Mouse (Mus musculus): Measurements from ENCODE around the gene Ank.
"Not testable (repeated sequence)": the region's sequence is repeated elsewhere in the genome, so short reads cannot be mapped to it uniquely, and the experiment has no call there.

Ank gene

DNA sequence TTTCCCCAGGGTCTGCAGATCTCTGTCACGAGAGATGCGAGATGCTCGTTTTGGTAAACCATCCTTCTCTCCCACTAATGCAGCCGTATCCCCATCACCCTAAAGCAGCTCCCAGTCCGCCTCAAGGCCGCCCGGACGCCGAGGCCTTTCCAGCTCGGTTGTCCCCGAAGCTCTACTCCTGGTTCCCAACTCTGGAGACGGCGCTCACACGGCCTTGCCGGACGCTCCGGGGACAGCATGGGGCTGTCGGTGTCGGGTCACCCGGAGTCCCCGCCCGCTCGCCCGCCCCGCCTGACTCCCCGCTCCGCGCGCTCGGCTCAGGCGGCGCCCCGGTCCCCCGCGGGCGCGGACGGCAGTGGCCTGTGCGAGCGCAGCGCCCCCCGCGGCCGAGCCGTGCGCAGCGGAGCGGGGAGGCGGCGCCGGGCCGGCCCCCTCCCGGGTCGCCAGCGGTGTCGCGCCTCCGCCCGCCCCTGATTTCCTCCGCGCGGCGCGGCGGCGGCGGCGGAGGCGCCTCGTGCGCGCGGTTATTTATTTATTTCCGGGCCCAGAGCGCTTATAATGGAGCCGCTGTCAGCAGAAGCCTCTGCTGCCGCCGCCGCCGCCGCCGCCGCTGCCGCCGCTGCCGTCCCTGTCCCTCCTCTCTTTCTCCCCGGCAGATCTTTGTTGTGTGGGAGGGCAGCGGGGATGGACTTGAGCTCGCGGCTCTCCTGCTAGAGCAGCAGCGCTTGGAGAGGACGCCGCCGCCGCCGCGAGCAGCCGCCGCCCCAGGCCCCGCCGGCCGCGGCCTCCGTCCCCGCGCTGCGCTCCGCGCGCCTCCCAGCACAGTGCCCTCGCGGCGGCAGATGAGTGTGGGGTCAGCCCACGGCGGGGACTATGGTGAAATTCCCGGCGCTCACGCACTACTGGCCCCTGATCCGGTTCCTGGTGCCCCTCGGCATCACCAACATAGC lies at the start of gene Ank:
TSS of gene Ank (plus strand) at position 547 of the 950 bp plus-strand sequence.
- DNase-seq: peak; percentile 93

DNA sequence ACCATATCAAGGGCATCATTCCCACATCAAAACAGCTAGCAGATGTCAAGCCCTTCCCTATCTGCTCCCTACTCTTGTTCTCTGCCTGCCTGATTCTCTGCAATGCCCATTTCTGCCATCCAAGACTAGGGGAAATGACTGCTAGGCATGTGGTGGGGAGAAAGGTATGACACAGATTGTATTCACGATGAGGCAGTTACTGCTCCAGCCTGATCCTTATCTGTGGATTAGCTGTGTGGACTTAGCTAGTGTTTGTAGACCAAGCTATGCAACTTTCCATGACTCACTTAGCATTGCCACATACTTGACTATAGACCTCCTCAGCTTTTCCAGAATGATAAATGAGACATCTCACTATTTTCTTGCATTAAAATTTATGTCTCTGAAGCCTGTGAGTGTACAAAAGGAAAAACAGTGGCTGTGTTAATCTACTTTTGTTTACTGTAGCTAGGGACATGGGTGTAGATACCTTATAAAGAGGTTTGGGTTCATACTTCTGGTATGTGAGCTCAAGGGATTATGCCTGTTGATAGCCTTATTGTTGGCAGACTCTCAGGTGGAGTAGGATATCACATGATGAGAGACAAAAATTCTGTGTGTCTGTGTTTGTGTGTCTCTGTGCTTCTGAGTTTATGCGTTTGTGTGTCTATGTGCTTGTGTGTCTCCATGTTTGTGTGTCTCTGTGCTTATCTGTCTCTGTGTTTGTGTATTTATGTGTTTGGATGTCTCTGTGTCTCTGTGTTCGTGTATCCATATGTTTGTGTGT lies 47.7 kb upstream of the Ank start:
- DNase-seq: no peak

DNA sequence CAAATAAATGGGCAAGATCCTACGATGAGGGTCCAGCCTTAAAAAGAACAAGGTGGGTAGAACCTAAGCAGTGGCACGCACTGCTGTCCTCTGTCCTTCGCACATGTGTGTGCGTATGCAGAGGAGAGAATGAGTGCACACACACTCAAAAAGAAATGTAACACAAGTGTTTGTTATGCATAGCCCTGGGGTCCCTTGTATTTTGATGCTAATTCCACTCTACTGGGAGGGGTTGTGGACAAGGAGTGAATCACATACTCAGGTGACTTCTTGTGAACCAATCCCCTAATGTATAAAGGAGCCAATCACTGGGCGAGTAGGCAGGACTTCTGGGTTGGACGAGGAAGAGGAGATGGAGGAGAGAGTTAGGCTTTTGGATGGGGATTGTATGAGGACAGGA lies 44.9 kb upstream of the Ank start:
- DNase-seq: no peak

DNA sequence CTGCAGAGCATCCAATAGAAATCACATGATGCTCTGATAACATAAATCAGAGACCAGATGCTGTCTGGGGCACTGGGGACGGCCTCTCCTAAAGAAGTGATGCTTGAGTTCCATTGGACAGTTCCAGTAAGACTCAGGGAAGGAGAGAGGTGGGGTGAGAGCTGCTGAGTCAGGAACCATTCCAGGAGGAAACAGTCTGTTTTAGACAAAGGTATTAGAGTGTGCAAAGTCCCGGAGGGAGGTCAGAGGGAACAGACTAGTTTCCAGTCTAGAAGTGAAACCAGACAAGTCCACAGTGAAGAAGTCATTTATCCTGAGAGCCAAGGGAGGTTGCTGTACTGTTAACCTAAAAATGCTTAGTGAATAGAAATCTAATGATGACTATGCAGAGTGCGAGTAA lies 38.9 kb upstream of the Ank start:
- DNase-seq: no peak

DNA sequence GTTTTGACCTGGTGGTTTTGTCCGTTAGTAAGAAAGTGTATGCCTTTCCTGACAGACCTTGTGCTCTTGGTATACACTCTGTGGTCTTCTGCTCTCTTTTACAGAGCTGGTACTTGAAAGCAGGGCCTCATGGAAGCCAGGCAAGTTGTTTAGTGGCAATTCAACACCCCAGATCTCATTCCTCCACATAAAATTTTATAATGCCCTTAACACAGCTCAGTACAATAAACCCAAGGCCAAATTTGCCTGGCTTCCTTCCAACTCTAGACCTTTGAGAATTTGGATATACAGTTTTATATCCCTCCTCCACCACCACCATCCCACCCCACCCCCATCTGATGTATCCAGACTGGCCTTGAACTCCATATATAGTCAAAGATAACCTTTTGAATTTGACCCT lies 36.2 kb upstream of the Ank start:
- DNase-seq: no peak

DNA sequence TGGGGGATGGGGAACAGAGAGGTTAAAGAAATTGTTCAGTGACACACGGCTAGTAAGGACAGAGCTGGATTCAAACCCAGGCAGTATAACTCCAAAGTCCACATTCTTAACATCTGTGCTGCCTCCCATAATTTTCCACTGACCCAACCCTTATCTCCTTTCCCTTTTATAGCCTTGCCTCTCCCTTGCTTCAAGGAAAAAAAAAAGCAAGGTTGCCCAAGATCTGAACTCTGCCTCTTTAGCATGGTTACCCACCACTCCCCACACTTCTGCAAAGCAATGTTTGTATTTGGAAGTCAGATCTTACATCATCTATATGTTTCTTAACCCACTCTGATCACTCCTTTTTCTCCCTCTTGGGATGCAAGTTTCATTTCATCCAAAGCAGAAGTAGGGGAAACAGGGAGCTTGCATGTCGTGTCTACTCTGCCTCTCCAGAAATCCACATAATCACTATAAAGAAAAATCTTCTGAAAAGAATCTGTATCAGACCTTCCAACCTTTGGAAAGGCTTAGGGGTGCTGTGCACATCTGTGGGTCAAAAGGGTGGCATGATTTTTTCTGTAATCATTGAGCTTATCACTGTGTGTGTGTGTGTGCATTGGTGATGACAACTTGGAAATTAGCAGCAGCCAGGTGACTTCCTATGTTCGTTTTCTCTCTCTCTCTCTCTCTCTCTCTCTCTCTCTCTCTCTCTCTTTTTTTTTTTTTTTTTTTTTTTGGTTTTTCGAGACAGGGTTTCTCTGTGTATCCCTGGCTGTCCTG lies 33.4 kb upstream of the Ank start:
- no peak for DNase-seq

DNA sequence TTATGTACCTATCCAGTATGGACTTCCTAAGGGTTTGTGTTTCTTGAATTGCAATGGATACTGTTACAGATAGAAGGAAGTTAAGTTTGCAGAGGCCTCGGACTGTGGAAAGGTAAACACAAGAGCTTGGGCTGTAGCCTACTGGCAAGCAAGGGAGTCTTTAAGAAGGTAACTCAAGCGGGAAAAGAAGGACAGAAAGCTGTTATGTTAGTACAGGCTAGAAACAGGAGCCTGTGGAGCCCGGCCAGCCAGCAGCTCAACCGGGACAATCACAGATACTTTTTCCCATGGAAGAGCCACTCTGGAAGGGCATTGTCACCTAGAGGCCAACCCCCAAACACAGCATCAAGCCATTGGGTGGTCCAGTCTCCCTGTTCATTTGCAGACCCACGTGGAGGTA lies 31.1 kb upstream of the Ank start:
- DNase-seq: no peak

DNA sequence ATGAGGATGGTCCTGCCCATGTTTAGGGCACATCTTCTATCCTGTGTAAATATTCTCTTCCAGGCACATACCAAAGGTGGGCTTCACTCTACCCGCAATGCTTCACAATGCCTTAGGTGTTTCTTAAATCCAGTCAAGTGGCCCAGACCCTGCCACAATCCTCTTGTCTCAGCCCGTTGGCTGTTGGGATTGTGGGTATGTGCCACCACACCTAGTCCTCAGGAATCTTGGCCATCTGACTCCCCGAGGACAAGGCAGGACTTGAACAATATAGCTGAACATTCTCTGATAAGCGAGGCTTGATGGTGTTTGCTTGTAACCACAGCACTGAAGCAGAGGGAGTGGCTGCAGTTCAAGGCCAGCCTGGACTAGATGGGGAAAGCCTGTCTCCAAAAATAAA lies 30.3 kb upstream of the Ank start:
- no peak for DNase-seq

DNA sequence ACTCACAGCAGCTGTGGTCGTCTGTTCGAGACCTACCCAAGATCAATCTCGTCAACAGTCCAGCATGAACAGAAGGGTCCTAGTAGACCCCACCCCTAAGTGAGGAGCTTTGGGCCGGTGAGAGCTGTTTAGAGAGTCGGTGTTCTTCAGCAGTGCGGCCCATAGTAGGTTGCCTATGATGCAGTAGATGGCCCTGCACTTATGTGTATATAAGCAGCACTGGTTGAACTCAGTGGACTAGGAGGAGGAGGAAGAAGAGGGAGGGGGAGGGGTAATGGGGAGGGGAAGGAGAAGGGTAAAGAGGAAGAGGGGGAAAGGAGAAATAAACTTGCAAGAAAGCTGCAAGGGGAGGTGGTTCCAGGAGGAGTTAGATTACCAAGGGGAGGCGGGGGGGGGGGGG lies 25.4 kb upstream of the Ank start:
- no peak for DNase-seq

DNA sequence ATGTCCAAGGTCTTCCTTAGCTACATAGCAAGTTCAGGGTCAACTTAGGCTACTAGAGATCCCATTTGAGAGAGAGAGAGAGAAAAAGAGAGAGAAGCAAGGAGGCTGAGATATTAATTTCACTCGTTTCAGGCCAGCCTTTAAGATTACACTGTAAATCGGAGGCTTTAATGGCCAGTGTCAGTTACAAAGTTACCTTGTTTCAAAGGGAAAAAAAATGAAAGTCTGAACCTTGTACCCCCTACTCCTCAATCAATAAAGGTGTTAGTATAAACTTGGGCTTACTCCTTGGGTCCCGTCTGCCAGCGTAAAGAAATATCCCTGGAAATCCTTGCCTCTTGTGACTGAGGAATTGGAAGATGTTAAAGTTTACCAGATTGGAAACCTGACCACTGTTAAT lies 24.9 kb upstream of the Ank start:
- DNase-seq: no peak

DNA sequence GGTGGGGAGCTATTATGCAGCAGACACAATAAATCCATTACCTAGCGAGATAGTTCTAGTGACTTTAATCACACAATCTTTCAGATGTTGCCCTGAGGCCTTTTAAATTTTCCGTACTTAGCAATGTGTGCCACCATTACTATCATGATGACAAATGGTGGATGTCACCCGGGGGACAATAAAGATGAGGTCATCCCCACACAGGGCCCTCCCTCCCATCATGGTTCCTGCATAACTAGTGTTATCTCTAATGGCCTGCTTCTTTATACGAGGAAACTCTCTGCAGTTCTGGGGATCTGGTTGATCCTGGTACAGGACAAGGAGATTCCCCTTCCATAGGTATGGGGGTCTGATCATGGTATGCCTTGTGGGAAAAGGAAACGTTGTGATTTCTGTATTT lies 24.5 kb upstream of the Ank start:
- DNase-seq: no peak

DNA sequence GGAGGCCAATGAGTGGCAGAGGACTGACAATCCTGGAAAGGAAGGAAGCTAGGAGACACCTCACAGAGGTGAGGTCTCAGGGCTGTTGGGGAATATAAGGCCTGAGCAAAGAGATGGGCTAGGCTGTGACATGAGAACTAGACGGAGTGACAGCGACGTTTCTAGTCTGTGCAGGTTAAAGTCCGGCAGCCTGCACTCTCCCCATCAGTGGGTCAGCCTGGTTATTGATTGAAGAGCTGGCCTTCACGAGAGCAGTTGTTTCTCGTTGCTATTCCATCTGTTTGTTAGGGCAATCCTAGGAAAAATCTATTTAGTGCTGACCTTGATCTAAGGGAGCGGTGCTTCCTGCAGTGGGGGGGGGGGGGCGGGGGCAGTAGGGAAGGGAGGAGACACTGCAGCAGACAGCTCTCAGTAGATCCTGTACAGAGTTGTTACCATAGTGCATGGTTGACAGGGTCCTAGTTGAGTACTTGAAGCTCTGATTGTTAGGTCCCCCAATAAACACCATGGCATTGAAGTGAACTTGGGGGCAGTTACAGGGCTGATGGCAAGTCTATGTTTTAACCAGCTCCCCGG lies 21.6 kb upstream of the Ank start:
- DNase-seq: no peak

DNA sequence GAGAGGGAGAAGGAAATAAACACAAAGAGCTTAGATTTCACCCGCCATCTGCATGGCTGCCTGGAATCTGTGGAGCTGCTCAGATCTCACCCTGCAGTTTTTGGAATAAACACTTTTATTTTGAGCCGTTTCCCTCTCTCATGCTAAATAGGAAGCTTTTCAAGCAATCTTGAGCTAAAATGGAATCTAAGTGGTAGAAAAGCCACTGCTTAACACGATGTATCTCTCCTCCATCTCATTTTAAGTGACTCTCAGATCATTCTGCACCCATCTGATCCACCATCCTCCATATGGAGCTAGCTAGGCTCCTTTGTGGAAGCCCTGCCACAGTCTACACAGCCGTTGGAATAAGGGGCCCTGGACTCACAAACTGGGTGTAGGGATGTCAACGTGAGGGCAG lies 15.8 kb upstream of the Ank start:
- no peak for DNase-seq

DNA sequence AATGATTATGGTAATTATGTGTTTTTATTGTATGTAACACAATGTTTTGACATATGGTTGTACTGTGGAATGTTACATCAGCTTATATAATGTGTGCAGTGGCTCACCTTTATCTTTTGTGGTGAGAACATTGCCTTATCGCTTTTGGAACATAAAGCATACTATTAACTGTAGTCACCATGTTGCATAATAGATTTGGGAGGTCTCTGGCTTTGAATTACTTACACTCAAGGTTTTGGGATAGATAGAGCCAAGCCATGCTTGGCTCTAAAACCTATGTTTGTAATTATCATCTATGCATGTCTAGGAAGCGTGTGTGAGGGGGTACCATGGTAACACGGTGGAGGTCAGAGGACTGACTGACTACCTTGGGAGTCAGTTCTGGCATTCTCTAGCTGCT lies 14.7 kb upstream of the Ank start:
- no peak for DNase-seq

DNA sequence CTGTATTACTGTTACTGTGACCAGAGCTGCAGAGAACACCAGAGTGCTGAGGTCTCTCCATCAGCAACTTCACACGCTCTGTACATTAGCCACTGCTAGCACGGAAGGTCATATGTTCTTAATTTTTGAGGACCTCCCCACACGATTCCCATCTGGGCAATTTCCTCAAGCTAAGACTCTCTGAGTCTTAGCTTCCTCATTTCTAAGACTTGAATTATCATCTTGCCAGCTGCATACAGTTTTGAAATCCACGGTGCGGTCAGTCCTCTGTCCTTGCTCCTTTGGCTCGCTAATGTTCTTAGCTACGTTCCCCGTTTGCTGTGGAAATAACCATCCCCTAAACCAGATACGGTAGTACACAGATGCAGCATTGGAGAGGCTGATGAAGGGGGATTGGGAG lies 14.0 kb upstream of the Ank start:
- DNase-seq: no peak

DNA sequence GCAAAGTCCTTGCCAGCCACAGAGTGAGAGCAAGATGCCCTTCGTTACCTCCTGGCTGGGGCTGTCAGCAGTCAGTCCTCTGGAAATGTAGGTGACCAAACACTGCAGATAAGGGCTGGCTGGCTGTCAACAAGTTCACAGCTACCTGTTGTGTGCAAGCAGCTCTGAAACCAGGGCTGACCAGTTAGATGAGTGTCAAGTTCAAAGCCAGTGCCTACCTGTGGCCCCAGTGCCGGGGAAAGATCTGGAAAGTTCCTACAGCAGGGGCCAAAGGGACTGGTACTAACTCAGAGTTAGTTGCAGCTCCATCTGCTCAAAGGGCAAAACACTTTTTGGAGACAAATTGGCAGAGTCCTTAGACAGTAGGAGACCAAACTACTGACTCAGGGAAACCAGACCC lies 9.5 kb upstream of the Ank start:
- DNase-seq: no peak

DNA sequence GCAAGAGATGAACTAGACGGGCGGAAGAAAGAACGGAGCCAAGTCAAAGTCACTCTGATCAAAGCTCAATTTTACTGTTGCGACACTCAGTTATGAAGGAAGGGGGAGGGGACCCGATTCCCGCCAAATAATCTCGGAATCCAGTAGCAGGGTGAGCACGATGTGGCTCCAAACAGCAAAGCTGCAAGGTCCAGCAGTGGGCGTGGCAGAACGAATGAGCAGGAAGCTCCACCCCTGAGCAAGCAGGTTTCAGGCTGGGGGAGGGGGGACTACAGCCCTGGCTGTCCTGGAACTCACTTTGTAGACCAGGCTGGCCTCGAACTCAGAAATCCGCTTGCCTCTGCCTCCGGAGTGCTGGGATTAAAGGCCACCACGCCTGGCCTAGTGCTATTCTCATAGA lies 6.7 kb upstream of the Ank start:
- not testable (repeated sequence) for DNase-seq

DNA sequence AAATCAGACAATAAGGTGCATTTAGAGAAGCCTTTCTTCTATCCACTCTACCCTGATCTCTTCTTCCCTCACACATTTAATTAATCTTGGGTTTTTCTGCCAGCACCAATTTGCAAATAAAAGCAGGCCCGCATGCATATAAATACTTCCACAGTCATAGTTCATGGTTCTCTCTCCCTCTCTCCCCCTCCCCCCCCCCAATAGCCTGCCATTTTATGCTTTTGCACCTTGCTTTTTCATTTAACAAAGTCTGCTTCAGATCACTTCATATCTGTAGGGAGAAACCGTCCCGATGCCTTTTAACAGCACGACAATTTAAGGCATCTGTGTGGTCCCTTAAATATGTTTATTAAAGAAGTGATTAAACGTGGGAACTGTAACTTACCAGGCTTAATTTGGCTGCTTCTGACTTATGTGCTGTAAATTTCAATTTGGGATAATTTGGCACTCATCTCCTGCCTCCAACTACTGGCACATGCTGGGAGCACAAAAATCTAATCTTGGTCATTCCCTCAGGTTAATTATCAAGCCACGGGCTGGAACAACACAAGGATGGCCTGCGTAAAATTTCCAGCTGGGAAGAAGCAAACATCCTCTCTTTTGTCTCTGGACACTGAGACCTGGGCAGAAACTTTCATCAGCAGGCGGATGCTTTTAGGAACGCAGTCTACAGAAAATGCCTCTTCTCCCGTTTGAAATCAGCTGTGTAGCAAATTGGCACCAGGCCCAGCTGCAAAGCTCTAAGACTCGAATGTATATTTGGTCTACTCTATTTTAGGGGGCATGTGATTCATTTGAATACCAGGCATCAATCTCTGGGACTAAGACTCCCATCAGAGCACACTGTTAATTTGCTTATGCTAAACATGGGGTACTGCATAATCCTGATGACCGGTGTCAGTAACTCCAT lies 4.9 kb upstream of the Ank start:
- no peak for DNase-seq

DNA sequence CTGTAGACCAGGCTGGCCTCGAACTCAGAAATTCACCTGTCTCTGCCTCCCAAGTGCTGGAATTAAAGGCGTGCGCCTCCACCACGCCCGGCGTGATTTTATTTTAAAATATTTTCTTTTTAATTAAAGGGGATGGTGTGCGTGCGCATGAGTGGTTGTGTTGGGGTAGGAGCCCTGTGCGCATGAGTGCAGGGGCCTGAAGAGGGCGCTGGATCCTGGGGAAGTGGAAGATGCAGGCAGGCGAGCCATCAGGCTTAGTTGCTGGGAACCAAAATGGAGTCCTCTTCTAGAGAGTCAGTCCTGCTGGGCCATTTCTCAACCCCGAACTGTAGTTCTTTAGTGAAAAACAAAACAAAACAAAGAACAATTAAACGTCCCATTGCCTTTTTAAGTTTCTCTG lies 2.6 kb upstream of the Ank start:
- DNase-seq: no peak

DNA sequence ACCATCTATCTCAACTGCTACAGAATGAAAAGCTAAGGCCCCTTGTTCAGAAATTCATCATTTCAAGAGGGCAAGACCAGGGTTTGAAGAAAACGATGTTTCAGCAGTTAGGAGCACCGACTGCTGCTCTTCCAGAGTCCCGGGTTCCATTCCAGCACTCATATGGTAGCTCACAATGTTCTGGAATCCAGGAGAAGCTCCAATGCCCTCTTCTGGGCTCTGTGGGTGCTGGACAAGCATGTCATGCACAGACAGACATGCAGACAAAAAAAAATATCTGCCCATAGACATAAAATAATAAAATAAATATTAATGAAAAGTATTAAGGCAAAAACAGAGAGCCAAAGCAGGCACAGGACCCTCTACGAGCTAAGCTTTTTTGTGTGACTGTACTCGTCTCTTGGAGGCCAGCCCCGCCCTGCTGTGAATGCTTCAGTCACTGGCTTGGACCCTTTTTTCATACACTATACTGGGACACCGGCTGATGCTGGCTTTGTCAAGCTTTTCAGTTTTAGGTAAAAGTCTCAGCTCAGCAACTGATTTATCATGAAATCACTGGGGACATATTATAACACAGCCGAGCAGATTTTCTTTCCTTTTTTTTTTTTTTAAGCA lies 979 bp upstream of the Ank start:
- DNase-seq: peak; percentile 69

DNA sequence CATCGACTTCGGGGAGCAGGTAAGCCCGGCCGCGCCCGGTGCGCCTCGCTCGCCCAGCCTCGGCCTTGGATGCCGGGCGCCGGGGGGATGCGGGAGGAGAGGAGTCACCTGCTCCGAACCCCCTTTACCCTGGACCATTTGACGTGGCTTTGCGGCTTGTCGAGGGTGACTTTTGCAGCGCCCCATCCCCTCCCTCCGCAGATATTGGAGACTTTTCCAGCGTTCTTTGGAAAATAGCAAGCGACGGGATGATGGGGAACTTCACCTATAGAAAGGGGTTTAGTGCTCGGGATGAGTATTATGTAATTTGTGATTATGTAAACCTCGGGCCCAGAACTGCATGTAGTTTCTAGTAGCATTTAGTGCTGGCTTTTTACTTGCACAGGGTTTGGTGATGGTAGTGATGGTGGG lies 609 bp downstream of the Ank start:
- no peak for DNase-seq

DNA sequence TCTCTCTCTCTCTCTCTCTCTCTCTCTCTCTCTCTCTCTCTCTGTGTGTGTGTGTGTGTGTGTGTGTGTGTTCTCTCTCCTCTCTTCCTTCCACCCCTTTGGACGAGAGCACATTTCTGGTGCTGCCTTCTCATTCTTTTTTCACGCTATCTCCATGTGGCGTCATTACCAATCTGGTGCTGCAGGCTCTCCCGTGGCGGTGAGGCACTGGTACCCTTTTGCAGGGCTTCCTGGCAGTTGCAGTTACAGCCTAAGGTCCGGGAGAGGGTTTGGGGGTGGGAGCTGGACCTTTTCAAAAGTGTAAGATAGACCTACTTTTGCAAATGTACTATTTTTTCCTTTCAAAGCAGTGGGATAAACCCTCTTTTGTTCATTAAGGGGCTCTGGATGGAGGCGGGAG lies 1.2 kb downstream of the Ank start:
- no peak for DNase-seq

Measured in embryo, embryonic 11 days (tissue).